Mouse (Mus musculus): Measurements from ENCODE around the gene Iqsec1. TPM values are rescaled to one million over a fixed set of nuclear protein-coding genes. Genes with fewer than 3 reads are reported as not detected.

The Iqsec1 gene
- polyA plus RNA-seq, 1 experiment from 2014 or later: 29.5 TPM

- WGBS: 77% methylated on average over 2 of the region's 2 CpGs
- Histone ChIP-seq H3K27me3 (ENCODE audit: control insufficient read depth, insufficient read depth, low read length) (no peaks in the 10 kb centered on the region), H3K27ac (replicated peaks; ENCODE audit: low read depth, low read length) (no peak overlapping the region), H3K4me2 (ENCODE audit: low read length) (no peak overlapping the region), H3K36me3 (ENCODE audit: control insufficient read depth, insufficient read depth, low read length) (no peaks in the 10 kb centered on the region), H3K4me3 (replicated peaks; ENCODE audit: low read depth, low read length) (no peak overlapping the region), H3K9ac (replicated peaks; ENCODE audit: low read length) (no peak overlapping the region), H3K4me1 (ENCODE audit: control insufficient read depth, insufficient read depth, low read length) (no peaks in the 10 kb centered on the region), H3K9me3 (ENCODE audit: control insufficient read depth, low read length) (no peaks in the 10 kb centered on the region)
- no peak for DNase-seq
- ATAC-seq (ENCODE audit: low FRiP score, low TSS enrichment): no peak
Measured at GRCm38 (mm10) chr6:91007207-91007606, 18.7 kb upstream of the Iqsec1 start.

GRCm38 (mm10) chr6:91004157-91004556 is 15.7 kb upstream of the Iqsec1 start:
- no peaks in the 10 kb centered on the region for H3K9me3 ChIP-seq (ENCODE audit: control insufficient read depth, low read length)
- no peak overlapping the region for H3K4me2 ChIP-seq (ENCODE audit: low read length)
- DNase-seq (no peak), ATAC-seq (ENCODE audit: low FRiP score, low TSS enrichment) (no peak)
- no peaks in the 10 kb centered on the region for H3K27me3 ChIP-seq (ENCODE audit: control insufficient read depth, insufficient read depth, low read length)
- H3K36me3 ChIP-seq (ENCODE audit: control insufficient read depth, insufficient read depth, low read length): no peaks in the 10 kb centered on the region
- H3K27ac ChIP-seq (replicated peaks; ENCODE audit: low read depth, low read length): no peak overlapping the region
- peaks cover 13% of the 10 kb centered on the region for H3K4me1 ChIP-seq (ENCODE audit: control insufficient read depth, insufficient read depth, low read length)
- H3K9ac ChIP-seq (replicated peaks; ENCODE audit: low read length): no peak overlapping the region
- no peak overlapping the region for H3K4me3 ChIP-seq (replicated peaks; ENCODE audit: low read depth, low read length)
- WGBS: 93% methylated on average over 2 of the region's 2 CpGs

- Histone ChIP-seq H3K4me2 (ENCODE audit: low read length) (no peak overlapping the region), H3K4me1 (ENCODE audit: control insufficient read depth, insufficient read depth, low read length) (peaks cover 13% of the 10 kb centered on the region), H3K9ac (replicated peaks; ENCODE audit: low read length) (no peak overlapping the region), H3K27ac (replicated peaks; ENCODE audit: low read depth, low read length) (no peak overlapping the region), H3K9me3 (ENCODE audit: control insufficient read depth, low read length) (no peaks in the 10 kb centered on the region), H3K4me3 (replicated peaks; ENCODE audit: low read depth, low read length) (no peak overlapping the region), H3K36me3 (ENCODE audit: control insufficient read depth, insufficient read depth, low read length) (no peaks in the 10 kb centered on the region), H3K27me3 (ENCODE audit: control insufficient read depth, insufficient read depth, low read length) (no peaks in the 10 kb centered on the region)
- ATAC-seq (ENCODE audit: low FRiP score, low TSS enrichment) (no peak), DNase-seq (no peak)
- 32% methylated on average over 3 of the region's 3 CpGs for WGBS
Measured at GRCm38 (mm10) chr6:91003310-91003995, 15.0 kb upstream of the Iqsec1 start.

- Histone ChIP-seq H3K9me3 (ENCODE audit: control insufficient read depth, low read length) (no peaks in the 10 kb centered on the region), H3K27ac (replicated peaks; ENCODE audit: low read depth, low read length) (no peak overlapping the region), H3K36me3 (ENCODE audit: control insufficient read depth, insufficient read depth, low read length) (no peaks in the 10 kb centered on the region), H3K4me2 (ENCODE audit: low read length) (0 out of 2 replicates have a peak overlapping the region, but pooled peaks have one; percentile 34), H3K9ac (replicated peaks; ENCODE audit: low read length) (no peak overlapping the region), H3K27me3 (ENCODE audit: control insufficient read depth, insufficient read depth, low read length) (no peaks in the 10 kb centered on the region), H3K4me1 (ENCODE audit: control insufficient read depth, insufficient read depth, low read length) (peaks cover 13% of the 10 kb centered on the region), H3K4me3 (replicated peaks; ENCODE audit: low read depth, low read length) (no peak overlapping the region)
- WGBS: 40% methylated on average over 7 of the region's 7 CpGs
- DNase-seq (no peak), ATAC-seq (ENCODE audit: low FRiP score, low TSS enrichment) (no peak)
Measured at GRCm38 (mm10) chr6:91001566-91001965, 13.1 kb upstream of the Iqsec1 start.

GRCm38 (mm10) chr6:91000819-91001525 is 12.5 kb upstream of the Iqsec1 start:
- Histone ChIP-seq H3K4me3 (replicated peaks; ENCODE audit: low read depth, low read length) (no peak overlapping the region), H3K4me2 (ENCODE audit: low read length) (peak overlapping the region; percentile 34), H3K36me3 (ENCODE audit: control insufficient read depth, insufficient read depth, low read length) (no peaks in the 10 kb centered on the region), H3K9me3 (ENCODE audit: control insufficient read depth, low read length) (no peaks in the 10 kb centered on the region), H3K27ac (replicated peaks; ENCODE audit: low read depth, low read length) (no peak overlapping the region), H3K27me3 (ENCODE audit: control insufficient read depth, insufficient read depth, low read length) (no peaks in the 10 kb centered on the region), H3K4me1 (ENCODE audit: control insufficient read depth, insufficient read depth, low read length) (peaks cover 13% of the 10 kb centered on the region), H3K9ac (replicated peaks; ENCODE audit: low read length) (peak overlapping the region; percentile 18; the same call in 1 of the 2 replicates)
- 5% methylated on average over 15 of the region's 15 CpGs for WGBS
- ATAC-seq (ENCODE audit: low FRiP score, low TSS enrichment) (peak; percentile 31; the same call in 1 of the 2 replicates), DNase-seq (peak; percentile 76)

GRCm38 (mm10) chr6:90999176-90999575 is 10.7 kb upstream of the Iqsec1 start:
- Histone ChIP-seq H3K4me2 (ENCODE audit: low read length) (no peak overlapping the region), H3K4me1 (ENCODE audit: control insufficient read depth, insufficient read depth, low read length) (peaks cover 13% of the 10 kb centered on the region), H3K27me3 (ENCODE audit: control insufficient read depth, insufficient read depth, low read length) (no peaks in the 10 kb centered on the region), H3K4me3 (replicated peaks; ENCODE audit: low read depth, low read length) (no peak overlapping the region), H3K9me3 (ENCODE audit: control insufficient read depth, low read length) (no peaks in the 10 kb centered on the region), H3K9ac (replicated peaks; ENCODE audit: low read length) (no peak overlapping the region), H3K27ac (replicated peaks; ENCODE audit: low read depth, low read length) (no peak overlapping the region), H3K36me3 (ENCODE audit: control insufficient read depth, insufficient read depth, low read length) (no peaks in the 10 kb centered on the region)
- ATAC-seq (ENCODE audit: low FRiP score, low TSS enrichment): no peak
- no peak for DNase-seq
- WGBS: 91% methylated on average over 4 of the region's 4 CpGs

GRCm38 (mm10) chr6:90997025-90997424 is 8.5 kb upstream of the Iqsec1 start:
- H3K36me3 ChIP-seq (ENCODE audit: control insufficient read depth, insufficient read depth, low read length): no peaks in the 10 kb centered on the region
- no peak overlapping the region for H3K4me2 ChIP-seq (ENCODE audit: low read length)
- H3K4me1 ChIP-seq (ENCODE audit: control insufficient read depth, insufficient read depth, low read length): peaks cover 13% of the 10 kb centered on the region
- H3K9ac ChIP-seq (replicated peaks; ENCODE audit: low read length): no peak overlapping the region
- H3K4me3 ChIP-seq (replicated peaks; ENCODE audit: low read depth, low read length): no peak overlapping the region
- no peaks in the 10 kb centered on the region for H3K27me3 ChIP-seq (ENCODE audit: control insufficient read depth, insufficient read depth, low read length)
- ATAC-seq (ENCODE audit: low FRiP score, low TSS enrichment) (no peak), DNase-seq (no peak)
- 92% methylated on average over 3 of the region's 3 CpGs for WGBS
- H3K27ac ChIP-seq (replicated peaks; ENCODE audit: low read depth, low read length): no peak overlapping the region
- H3K9me3 ChIP-seq (ENCODE audit: control insufficient read depth, low read length): no peaks in the 10 kb centered on the region

- H3K4me1 ChIP-seq (ENCODE audit: control insufficient read depth, insufficient read depth, low read length): peaks cover 7% of the 10 kb centered on the region
- ATAC-seq (ENCODE audit: low FRiP score, low TSS enrichment) (no peak), DNase-seq (no peak)
- H3K4me3 ChIP-seq (replicated peaks; ENCODE audit: low read depth, low read length): no peak overlapping the region
- no peak overlapping the region for H3K9ac ChIP-seq (replicated peaks; ENCODE audit: low read length)
- H3K27me3 ChIP-seq (ENCODE audit: control insufficient read depth, insufficient read depth, low read length): no peaks in the 10 kb centered on the region
- H3K9me3 ChIP-seq (ENCODE audit: control insufficient read depth, low read length): no peaks in the 10 kb centered on the region
- H3K27ac ChIP-seq (replicated peaks; ENCODE audit: low read depth, low read length): no peak overlapping the region
- 92% methylated on average over 2 of the region's 2 CpGs for WGBS
- no peak overlapping the region for H3K4me2 ChIP-seq (ENCODE audit: low read length)
- H3K36me3 ChIP-seq (ENCODE audit: control insufficient read depth, insufficient read depth, low read length): no peaks in the 10 kb centered on the region
Measured at GRCm38 (mm10) chr6:90996181-90996580, 7.7 kb upstream of the Iqsec1 start.

GRCm38 (mm10) chr6:90988299-90988625 is 223 bp downstream of the Iqsec1 start:
- 0 out of 2 replicates have a peak overlapping the region, but pooled peaks have one; percentile 5 for H3K27ac ChIP-seq (replicated peaks; ENCODE audit: low read depth, low read length)
- peaks cover 7% of the 10 kb centered on the region; the same call in 1 of the 2 replicates for H3K9me3 ChIP-seq (ENCODE audit: control insufficient read depth, low read length)
- H3K4me1 ChIP-seq (ENCODE audit: control insufficient read depth, insufficient read depth, low read length): peaks cover 9% of the 10 kb centered on the region
- H3K27me3 ChIP-seq (ENCODE audit: control insufficient read depth, insufficient read depth, low read length): peaks cover 11% of the 10 kb centered on the region
- under 1% methylated on average over 47 of the region's 59 CpGs for WGBS
- no peaks in the 10 kb centered on the region for H3K36me3 ChIP-seq (ENCODE audit: control insufficient read depth, insufficient read depth, low read length)
- peak; percentile 38 for ATAC-seq (ENCODE audit: low FRiP score, low TSS enrichment)
- H3K4me3 ChIP-seq (replicated peaks; ENCODE audit: low read depth, low read length): peak overlapping the region; percentile 68
- H3K9ac ChIP-seq (replicated peaks; ENCODE audit: low read length): peak overlapping the region; percentile 64
- peak overlapping the region; percentile 99 for H3K4me2 ChIP-seq (ENCODE audit: low read length)
- DNase-seq: no peak

Data from midbrain, embryonic 14.5 days (tissue).